Mouse (Mus musculus) kidney, adult 2 months (tissue): ENCODE results near the gene Knl1.
"Not testable (repeated sequence)": the region's sequence is repeated elsewhere in the genome, so short reads cannot be mapped to it uniquely, and the experiment has no call there.

Experiments
- CTCF ChIP-seq: fragments of 200-500 bp; conservative IDR thresholded peaks from 2 replicates; pipeline ENCODE4 v1.5.1; 2011; ENCODE audit warnings: low read depth, mild to moderate bottlenecking, control low read depth, low read length, moderate library complexity, mixed read lengths; ENCODE audit not compliant: insufficient read depth, insufficient read length
- POLR2A ChIP-seq: fragments of 200-500 bp; IDR thresholded peaks from one replicate; pipeline ENCODE4 v1.6.1; 2011; ENCODE audit warnings: low read depth, low read length, control low read depth

DNA sequence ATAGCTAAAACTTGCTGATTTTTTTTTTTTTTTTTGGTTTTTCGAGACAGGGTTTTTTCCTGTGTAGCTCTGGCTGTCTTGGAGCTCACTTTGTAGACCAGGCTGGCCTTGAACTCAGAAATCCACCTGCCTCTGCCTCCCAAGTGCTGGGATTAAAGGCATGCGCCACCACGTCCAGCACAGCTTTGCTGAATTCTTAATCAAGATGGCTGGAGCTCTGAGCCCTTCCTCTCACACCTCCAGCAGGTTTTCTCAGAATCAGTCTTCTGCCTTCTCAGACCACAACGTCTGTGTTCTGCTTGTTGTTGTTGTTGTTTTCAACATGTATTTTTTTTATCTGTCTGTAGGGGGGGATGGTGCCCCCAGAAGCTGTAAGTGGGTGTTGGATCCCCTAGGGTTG lies 30.6 kb upstream of the Knl1 start:
- TF ChIP-seq CTCF, POLR2A: not testable (repeated sequence)
